Mouse (Mus musculus) embryonic fibroblast, embryonic 13.5 days (primary cell): ENCODE data around the gene Top3a.

ENCODE experiments used
- CTCF ChIP-seq: IDR thresholded peaks from 2 replicates; pipeline ENCODE4 v1.5.1; 2011; ENCODE audit warnings: mild to moderate bottlenecking, control low read depth, low read length, moderate library complexity, borderline replicate concordance; ENCODE audit not compliant: insufficient read depth
- POLR2A ChIP-seq: IDR thresholded peaks from 2 replicates; pipeline ENCODE4 v1.6.1; 2011; ENCODE audit warnings: low read depth, mild to moderate bottlenecking, control low read depth, low read length, moderate library complexity

DNA sequence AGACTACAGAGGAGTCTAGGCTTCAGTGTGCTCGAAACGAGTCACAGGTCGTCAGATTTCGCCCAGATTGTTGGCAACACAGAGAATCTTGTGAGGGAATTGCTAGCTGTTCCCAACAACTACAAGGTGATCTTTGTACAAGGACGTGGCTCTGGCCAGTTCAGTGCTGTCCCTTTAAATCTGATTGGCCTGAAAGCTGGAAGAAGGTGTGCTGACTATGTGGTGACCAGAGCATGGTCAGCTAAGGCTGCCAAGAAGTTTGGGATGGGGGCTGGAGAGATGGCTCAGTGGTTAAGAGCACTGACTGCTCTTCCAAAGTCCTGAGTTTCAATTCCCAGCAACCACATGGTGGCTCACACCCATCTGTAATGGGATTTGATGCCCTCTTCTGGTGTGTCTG lies 39.2 kb upstream of the Top3a start:
- no peak for TF ChIP-seq POLR2A
- TF ChIP-seq CTCF = no peak
